Mouse (Mus musculus): ENCODE data around the gene Kbtbd8. TPM values are rescaled to one million over a fixed set of nuclear protein-coding genes. Genes with fewer than 3 reads are reported as not detected.

The Kbtbd8 gene
- 1 to 10 TPM; 4.5 to 5.0 TPM for total RNA-seq (2021)
- long read RNA-seq, experiment 1, full-length matches to known transcripts = 2 of 2 reads
- long read RNA-seq, experiment 1, partial matches to known transcripts = 0 of 2 reads
- long read RNA-seq, experiment 1, other reads (novel, unspliced or antisense) = 0 of 2 reads
- long read RNA-seq, experiment 2, full-length matches to known transcripts = 3 of 5 reads
- long read RNA-seq, experiment 2, partial matches to known transcripts = 0 of 5 reads
- long read RNA-seq, experiment 2, other reads (novel, unspliced or antisense) = 2 of 5 reads

DNA sequence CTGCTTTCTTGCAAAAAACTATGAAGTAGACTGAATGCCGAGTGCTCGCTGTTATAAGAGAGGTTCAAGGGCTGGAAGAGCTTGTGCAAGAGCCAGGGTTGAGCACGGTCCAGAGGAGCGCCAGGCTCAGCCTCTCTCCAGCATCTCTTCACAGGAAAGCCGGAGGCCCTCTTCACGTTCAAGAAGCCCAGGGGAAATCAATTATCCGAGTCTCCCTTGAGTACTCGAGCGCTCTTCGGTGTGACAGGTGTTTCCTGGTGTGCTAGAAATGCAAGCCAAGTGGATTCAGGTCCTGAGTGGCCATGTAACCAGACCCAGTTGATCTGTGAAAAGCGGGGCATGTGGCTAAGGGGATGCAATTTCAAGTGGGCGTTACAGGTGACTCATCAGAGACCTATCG, at the start of gene Kbtbd8:
Kbtbd8 (plus strand) TSS at position 295 of the 400 bp plus-strand sequence.
- peak; percentile 3 for DNase-seq (ENCODE audit: low spot score)

DNA sequence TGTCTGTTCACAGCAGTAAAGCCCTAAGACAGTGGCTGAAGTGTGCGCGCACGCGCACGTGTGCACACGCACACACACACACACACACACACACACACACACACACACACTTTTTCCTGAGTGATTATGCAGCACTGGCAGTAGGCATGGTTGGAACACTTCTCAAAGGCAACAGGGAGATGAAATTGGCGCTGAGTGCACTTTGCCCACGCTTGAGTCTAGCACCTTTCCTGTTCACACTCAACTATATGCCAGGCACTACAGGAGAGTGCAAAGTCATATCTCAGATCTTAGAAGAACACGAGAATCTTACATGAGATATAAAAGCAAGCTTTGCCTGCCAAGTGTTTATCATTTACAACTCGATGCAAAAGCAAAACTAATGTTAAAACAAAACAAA, 47.3 kb upstream of the Kbtbd8 start:
- no peak for DNase-seq (ENCODE audit: low spot score)

DNA sequence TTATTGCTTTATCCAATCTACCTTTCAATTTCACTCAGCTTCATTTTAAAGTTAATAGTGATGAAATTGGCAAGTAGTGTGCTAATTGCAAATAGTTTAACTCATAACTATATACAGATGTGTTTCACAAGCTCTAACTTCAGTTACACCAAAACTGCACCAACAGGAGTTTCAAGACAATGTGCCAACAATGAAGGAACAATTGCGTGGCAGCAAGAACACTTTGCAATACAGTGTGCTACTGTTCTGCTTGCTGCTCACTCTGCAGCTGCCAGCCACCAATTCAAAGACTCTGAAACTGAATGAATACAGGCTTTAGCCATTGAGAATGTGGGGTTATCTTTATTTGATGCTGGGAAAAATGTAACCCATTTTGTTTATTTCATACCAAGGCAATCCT, 31.8 kb upstream of the Kbtbd8 start:
- DNase-seq (ENCODE audit: low spot score) = no peak

DNA sequence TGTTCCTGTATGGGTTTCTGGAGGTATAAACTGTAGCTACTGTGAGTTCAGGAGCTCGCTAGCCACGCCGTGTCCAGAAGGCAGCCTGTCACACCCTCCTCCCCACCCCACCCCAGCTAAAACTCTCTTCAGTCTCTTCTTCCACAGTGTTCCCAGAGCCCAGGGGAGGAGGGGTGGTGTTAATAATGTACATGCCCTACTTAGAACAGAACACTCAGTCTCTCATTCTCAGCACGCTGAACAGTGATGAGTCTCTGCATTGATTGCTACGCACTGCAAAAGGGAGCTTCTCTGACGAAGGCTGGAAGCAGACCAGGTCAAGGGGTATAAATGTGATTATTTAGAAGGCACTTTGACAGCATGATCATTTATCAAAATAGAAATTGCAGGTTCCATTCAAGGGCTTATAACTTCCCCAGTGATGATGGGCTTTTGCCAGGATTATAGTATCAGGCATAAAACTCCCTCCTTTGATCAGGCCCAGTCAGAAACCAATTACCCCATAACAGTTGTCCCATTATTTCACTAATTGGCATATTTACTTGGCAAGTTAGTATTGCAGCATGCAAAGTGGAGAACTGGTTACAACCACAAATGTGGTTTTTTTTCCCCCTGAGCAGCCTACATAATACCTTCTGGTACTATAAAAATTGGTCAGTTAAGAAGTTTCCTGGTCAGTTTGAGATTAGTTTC, 29.7 kb upstream of the Kbtbd8 start:
- no peak for DNase-seq (ENCODE audit: low spot score)

DNA sequence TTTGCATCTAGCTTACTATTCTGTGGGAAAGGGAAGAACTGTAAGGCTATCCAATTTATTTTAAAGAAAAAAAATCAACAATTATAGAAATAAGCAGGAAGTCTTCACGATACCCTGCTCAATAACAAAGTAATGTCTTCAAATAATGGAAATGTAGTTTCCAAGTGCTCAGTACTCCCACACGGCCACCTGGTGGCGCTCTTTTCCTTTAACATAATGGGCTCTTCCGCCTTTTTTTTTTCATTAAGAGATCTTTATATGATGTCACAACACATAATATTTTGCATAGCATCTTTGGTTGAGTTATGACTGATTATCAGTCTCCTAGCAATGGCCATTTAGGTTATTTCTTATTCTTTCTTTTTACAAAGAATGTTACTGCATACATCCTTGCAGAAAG, 29.0 kb upstream of the Kbtbd8 start:
- no peak for DNase-seq (ENCODE audit: low spot score)

DNA sequence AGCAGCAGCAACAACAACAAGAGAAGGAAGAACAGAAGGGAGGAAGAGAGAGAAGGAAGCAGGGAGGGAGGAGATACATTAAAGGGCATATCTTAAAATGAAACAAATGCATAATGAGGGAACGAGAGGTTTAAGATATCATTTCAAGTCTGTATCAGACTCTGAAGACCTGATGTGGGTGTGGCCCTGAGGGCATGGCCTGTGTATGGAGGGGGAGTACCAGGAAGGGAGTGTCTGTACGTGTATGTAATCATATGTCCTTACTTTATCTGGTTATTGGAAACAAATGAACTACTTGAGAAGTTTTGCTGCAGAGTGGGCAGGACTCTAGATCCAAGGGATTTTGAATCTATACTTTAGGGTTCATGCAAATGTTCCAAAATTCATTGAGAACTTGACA, 22.3 kb upstream of the Kbtbd8 start:
- no peak for DNase-seq (ENCODE audit: low spot score)

DNA sequence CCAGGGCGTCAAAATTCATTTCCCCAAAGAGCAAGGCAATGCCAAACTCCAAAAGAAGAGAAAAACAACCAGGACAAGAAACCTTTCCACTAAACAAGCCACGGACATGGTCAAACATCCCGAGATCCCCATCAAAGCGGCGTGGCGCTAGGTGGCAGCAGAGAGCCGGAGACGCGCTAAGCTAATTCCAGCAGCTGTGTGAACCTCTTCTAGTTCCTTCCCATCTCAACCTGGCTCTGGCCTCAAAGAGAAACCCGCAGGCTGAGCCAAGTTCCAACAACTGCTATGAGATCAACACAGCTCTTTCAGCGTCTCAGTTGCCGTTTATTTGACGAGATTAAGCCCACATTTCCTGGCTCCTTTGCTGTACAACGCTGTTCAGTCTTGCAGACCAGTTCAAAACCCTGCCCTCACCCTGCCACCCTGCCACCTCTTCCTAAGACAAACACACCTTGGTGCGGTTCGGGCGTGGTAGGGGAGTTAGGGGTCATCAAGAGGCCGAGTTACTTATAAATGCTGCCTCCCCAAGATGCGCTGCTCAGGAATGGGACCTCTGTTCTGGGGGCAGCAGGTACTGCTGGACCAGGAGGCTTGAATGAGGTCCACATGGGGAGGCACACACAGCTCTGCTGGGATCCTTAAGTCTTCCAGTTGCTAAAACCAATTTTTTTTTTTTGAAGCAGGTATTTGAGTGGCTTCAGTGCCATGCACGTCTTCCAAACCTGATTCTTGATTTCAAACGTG, 18.5 kb upstream of the Kbtbd8 start:
- DNase-seq (ENCODE audit: low spot score) = peak; percentile 74

DNA sequence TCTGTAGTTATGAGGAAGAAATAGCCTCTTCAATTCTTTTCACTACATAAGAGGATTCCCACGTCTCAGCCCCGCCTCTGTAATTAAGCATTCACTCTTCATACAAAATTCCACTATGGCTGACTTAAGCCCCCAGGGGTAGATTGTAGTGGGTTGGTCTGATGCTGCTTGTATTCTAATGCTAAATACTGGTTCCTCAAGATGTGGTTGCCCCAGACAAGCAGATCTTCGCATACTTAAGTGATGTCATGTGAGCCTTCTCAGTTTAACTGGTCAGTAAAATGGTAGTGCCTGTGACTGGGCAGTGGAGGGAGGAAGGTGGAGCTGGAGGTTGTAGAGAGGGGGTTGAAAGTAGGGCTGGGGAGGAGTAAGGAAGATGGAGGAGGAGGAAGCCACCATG, 13.3 kb upstream of the Kbtbd8 start:
- no peak for DNase-seq (ENCODE audit: low spot score)

DNA sequence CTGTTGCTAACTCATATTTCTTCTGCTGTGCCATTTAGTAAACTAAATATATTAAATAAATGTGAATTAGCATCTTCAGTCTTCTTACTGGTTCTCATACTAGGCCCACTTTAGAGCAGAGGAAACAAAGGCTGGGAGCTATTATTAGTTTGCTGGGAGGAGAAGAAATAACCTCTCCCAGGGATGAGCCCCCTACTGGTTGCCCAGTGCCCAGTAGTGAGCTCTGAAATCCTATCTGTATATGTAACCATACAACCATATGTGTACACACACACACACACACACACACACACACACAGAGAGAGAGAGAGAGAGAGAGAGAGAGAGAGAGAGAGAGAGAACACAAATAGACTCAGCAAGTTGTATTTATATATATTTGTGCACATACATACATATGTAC, 8.6 kb upstream of the Kbtbd8 start:
- DNase-seq (ENCODE audit: low spot score) = no peak

DNA sequence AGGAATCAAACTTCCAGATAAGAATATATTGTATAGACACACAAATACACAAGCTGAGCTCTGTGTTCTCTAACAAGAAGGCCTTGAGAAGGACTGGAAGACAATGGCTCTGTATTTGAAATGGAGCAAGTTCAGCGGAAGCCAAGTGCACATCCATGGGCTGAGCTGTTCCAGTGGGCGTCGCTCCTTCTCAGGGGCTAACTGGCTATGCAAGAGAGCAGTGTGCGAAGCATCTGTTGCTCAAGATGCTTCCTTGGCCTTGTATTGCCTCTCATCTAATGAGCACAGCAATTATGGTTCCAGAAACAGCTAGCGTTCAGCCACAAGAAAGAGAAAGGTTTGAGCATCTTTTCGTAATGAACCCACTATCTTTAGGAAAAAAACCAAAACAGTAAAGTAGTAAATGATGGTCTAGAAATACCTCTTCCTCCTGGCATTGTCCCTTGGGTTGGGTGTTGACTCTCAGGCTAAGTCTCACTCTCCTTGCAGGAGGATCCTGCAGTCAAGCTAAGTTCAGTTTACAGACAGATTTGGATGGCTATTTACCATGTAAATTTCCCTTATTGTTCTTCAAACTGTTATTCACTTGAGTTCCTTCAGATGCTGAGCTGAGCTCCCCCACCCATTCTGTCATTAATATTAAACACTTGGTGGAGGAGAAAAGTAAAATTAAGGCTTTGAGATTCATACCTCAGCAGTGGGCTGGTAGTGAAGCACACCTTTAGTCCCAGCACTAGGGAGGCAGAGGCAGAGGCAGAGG, 7.2 kb upstream of the Kbtbd8 start:
- no peak for DNase-seq (ENCODE audit: low spot score)

DNA sequence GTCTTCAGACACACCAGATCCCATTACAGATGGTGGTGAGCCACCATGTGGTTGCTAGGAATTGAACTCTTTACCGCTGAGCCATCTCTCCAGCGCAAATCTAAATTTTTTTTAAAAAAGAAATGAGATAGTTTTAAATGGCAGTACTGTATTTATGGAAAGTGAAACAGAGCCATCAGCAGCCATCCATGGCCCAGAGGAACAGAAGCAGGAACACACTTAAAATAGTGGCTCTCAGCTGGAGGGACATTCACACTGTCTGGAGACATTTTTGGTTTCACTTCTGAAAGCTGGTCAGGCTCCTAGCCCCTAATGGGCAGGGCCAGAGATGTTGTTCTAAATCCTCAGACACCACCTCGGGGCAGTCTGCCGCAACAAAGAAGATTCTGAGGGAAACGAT, 5.0 kb upstream of the Kbtbd8 start:
- no peak for DNase-seq (ENCODE audit: low spot score)

DNA sequence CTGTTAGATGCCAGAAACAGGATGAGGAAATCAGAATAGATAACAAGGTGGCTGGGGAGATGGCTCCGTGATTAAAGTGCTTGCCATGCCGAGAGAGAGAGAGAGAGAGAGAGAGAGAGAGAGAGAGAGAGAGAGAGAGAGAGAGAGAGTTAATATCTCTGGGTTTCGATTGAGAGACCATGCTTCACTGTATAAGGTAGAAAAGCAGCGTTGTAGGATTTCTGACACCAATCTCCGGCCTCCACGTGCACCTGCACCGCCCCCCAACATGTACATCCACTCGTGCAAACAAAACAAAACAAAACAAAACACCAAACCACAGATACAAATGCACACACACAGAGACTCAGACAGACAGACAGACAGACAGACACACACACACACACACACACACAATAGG, 527 bp upstream of the Kbtbd8 start:
- no peak for DNase-seq (ENCODE audit: low spot score)

DNA sequence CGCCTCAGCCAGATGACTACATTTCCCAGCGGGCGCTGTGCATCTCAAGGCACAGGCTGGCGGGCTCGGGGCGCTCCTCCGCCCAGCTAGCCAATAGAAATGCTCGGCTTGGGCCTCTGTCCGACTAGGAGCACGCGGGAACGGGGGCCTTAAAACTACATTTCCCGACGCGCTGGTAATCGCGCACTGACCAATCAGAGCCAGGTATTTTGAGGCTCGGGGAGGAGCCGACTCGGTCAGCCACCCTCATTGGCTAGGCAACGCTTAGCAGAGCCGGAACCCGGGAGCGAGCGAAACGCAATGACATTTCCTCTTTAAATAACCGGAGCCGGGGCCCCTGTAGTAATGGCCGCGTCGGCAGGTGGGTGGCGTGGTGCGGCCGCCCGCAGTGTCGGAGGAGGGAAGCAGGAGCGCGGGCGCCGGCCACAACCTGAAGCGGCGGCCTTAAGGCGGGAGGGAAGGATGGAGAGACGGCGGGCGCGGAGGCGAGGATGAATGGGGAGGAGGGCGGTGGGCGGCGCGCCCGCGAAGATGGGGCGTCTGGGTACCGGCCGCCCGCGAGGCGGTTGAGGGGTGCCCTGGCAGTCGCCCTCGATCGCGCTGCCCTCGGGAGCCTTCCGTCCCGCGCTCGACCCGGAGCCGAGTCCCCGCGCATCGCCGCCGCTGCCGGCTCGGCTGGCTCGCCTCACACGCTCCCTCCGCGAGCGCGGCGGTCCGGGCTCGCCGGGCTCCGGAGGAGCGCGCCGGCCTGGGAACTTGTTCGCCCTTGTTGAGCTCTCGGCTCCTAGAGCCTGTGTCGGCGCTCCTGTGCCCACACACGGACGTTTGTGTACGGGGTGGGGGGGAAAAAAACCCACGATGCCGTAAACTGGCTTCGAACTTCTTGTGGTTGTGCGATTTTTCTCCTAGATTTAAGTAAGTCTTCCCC, 838 bp downstream of the Kbtbd8 start:
- peak; percentile 96 for DNase-seq (ENCODE audit: low spot score)

DNA sequence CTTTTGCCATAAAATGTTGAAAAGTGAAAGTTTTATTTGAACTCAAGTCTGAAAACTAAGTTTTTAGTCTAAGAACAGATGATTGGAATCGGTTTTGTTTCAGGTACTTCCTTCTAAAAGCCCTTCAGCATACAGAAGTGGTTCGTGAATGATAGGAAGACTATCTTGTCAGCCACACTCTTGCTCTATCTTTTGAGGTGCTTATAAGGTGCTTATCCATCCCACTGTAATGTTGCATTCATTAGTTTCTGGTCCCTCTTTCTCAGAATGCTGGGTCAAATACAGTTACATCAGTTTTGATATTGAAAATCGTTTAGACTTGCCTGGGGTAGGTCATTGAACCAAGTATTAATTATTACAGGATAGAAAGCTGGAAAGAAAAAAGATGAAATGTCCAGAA, 2.3 kb downstream of the Kbtbd8 start:
- no peak for DNase-seq (ENCODE audit: low spot score)

DNA sequence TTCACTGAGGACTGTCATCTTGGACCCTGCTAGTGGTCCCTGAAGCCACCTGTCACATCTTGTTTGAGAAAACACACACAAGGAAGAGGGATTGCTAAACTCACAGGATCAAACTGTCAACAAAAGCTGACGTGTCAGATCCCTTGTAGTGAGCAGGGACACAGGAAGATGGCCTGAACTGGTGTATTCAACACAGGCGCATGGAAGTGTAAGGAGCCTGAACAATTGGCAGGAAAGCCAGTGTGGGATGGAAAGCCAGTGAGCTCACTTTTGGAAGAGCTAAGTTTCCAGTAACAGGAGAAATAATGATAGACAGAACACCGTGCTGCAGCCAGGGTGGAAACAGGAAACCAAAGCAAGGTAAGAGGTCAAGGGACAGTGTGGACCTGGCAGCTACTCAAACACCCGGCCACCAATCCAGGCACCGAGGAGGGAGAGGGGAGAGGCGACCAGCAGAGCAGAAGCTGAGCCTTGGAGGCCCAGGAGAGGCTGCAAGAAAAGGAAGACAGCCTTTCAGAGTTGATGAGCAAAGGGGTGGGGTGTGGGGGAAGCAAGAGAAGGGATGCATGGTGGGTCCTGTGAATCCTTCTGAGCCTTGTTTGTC, 33.0 kb downstream of the Kbtbd8 start:
- DNase-seq (ENCODE audit: low spot score) = peak; percentile 7

DNA sequence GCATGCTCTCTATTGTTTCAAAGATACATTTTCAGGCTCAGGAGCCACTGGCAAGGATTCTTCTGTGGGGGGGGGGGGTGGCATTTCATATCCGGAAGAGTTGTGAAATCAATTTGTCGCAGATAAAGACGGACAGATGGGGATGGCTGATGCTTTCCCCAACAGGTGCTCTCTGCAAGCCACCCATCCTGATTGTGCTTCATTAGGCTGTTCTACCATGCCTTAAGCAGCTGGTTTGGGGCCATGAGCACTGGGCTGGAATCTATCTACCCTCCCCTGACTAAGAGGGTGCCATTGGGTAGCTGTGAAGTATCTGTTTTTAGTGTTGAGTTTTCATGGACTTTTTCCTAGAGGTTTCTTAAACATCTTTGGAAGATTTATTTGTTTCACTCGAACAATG, 33.8 kb downstream of the Kbtbd8 start:
- no peak for DNase-seq (ENCODE audit: low spot score)

DNA sequence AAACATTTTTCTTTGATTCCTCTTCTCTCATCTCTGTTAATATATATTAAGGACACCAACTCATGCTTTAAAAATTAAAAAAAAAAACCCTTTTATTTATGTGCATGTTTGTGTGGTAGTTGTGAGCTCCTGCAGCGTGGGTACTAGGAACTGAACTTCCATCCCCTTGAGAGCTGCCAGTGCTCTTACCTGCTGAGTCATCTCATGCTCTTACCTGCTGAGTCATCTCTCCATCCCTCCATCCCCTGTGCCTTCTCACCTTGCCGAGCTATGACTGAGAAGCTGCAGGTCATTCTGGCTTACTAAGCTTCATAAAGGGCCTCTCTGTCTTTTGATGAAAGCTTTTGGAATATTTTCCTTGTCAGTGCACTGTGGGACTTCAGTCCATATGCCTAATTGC, 34.5 kb downstream of the Kbtbd8 start:
- no peak for DNase-seq (ENCODE audit: low spot score)

DNA sequence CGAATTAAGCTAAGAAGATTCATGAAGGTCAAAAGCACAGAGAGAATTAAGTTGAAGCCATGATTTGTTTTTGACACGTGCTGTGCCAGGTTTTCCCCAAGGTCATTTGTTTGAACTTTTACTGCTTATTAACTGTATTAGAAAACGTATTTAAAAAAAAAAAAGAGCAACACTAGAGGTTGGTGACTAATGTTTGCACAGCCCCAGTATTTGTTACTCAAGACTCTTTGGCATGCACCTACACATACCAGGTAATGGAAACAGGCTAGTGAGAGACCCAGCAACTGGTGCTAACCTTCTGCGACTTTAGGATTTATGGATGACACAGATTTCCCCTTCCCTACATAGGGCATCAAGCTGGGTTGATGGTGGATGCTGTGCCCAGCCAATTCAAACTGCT, 46.9 kb downstream of the Kbtbd8 start:
- no peak for DNase-seq (ENCODE audit: low spot score)

DNA sequence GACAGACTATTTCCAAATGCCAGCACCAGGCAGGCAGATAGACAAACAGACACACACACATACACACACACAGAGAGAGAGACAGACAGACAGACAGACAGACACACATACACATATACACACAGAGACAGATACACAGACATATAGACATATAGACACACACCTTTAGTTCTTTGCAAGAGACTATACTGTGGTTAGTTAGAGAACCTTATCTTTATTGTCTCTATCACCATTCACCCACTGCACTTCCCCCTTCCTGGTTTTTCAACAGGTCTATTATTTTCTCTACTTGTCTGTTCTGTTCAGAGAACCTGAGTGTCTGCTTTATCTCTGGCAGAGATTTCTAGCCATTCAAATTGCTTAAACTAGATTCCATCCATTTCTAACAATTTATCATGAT, 48.6 kb downstream of the Kbtbd8 start:
- no peak for DNase-seq (ENCODE audit: low spot score)

DNA sequence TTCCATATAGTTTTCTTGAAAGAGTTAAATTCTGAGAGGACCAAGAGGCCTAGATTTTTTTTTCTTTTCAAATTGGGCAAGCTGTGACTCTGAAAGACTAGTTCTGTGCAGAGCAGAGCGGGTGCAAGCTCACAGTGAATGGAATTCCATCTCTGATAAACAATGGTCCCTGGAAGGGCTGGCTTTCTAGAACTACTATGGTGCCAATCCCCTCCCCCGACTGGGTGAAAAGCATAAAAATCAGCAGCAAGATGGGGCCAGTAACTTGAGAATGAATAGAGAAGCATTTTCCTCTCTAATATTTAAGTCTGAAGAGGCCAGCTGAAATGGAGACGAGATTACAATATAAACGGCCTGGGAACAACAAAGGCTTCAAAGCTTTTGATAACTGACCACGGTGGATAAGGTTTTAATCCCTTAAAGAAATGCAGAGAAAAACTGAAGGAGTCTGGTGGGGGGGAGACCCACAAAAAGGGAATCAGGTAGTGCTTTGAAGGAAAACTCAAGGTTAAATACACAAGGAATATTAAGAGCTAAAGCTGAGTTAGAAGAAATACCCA, 50.7 kb downstream of the Kbtbd8 start:
- no peak for DNase-seq (ENCODE audit: low spot score)

All from gastrocnemius, adult 18-20 months (tissue).